Mouse (Mus musculus) erythroid progenitor cell, adult 5-6 weeks (primary cell): ENCODE measurements around the gene Hoxa3. TPM values are rescaled to one million over a fixed set of nuclear protein-coding genes. Genes with fewer than 3 reads are reported as not detected.

Experiments used
- ATAC-seq: replicated peaks from 2 replicates; pipeline ENCODE4 v1.8.0; 2016; ENCODE audit warnings: moderate number of reproducible peaks, mild to moderate bottlenecking, moderate TSS enrichment, inconsistent platforms; ENCODE audit not compliant: poor library complexity, low FRiP score, severe bottlenecking
- total RNA-seq, 2 experiments: library from RNA; stranded (forward) in 1 of 2; stranded (reverse) in 1 of 2; fragments of 150-400 nt in 1 of 2; fragments of 186-747, 209-891 nt in 1 of 2; gene quantifications; 2 replicates each; pipeline versions ENCODE4 v1.2.3 to v1.2.4; 2015 to 2017; ENCODE audit warnings: low replicate concordance in 2 of 2

Gene Hoxa3
- total RNA-seq, 2 experiments from 2014 or later, result 0.45 TPM; not detected in 1

- ATAC-seq, result no peak
These were observed 21.4 kb upstream of the Hoxa3 start for GRCm38 (mm10) chr6:52234428-52235140.

- ATAC-seq, result no peak
These were observed 20.7 kb upstream of the Hoxa3 start for GRCm38 (mm10) chr6:52233546-52234427.

- no peak for ATAC-seq
These were observed 19.9 kb upstream of the Hoxa3 start for GRCm38 (mm10) chr6:52232984-52233545.

- no peak for ATAC-seq
These were observed 19.4 kb upstream of the Hoxa3 start for GRCm38 (mm10) chr6:52232568-52232965.

- ATAC-seq, result no peak
These were observed 18.9 kb upstream of the Hoxa3 start for GRCm38 (mm10) chr6:52231885-52232567.

- no peak for ATAC-seq
These were observed 17.5 kb upstream of the Hoxa3 start, which contains the start of gene Hoxa9 for GRCm38 (mm10) chr6:52230516-52231165. Gene Hoxa9, minus strand, starts transcription at chr6:52231089.

GRCm38 (mm10) chr6:52229558-52230416, 16.7 kb upstream of the Hoxa3 start:
- ATAC-seq, result no peak

GRCm38 (mm10) chr6:52228475-52229465, 15.6 kb upstream of the Hoxa3 start:
- ATAC-seq, result no peak

- ATAC-seq, result no peak
These were observed 14.5 kb upstream of the Hoxa3 start for GRCm38 (mm10) chr6:52227470-52228222.

- no peak for ATAC-seq
These were observed 13.6 kb upstream of the Hoxa3 start for GRCm38 (mm10) chr6:52226569-52227257.

- ATAC-seq, result no peak
These were observed 12.8 kb upstream of the Hoxa3 start for GRCm38 (mm10) chr6:52225612-52226568.

GRCm38 (mm10) chr6:52224895-52225611, 11.9 kb upstream of the Hoxa3 start:
- no peak for ATAC-seq

GRCm38 (mm10) chr6:52223939-52224760, 11.0 kb upstream of the Hoxa3 start:
- ATAC-seq, result no peak

GRCm38 (mm10) chr6:52222729-52223128, 9.6 kb upstream of the Hoxa3 start:
- ATAC-seq, result no peak
